Mouse (Mus musculus) left cerebral cortex, postnatal 25 days (tissue): ENCODE data around the gene Plac9b. TPM values are rescaled to one million over a fixed set of nuclear protein-coding genes. Genes with fewer than 3 reads are reported as not detected.

Experiments
- total RNA-seq, 2 experiments: library from RNA; stranded (reverse); gene quantifications; 2 replicates each; pipeline ENCODE4 v1.2.3; 2021

Plac9b gene
- total RNA-seq, 2 experiments from 2014 or later: 5.3 to 7.6 TPM

Other genes with a start within 250 kb of the Plac9b start
- gene Cphx1, start 244.2 kb downstream of the Plac9b start, total RNA-seq: not detected
- gene Duxbl1, start 203.9 kb downstream of the Plac9b start, total RNA-seq: under 1 TPM; 0.64 to 0.73 TPM
- gene Gm9780, start 139.8 kb downstream of the Plac9b start, total RNA-seq: 1 to 10 TPM; 2.9 to 5.4 TPM
- 10 to 100 TPM; 26.8 to 34.2 TPM for gene Tmem254c, start 115.1 kb downstream of the Plac9b start, total RNA-seq
- gene Cphx2, start 101.0 kb downstream of the Plac9b start, total RNA-seq: not detected
- gene Cphx3, start 100.2 kb downstream of the Plac9b start, total RNA-seq: not detected
- gene Duxbl2, start 64.1 kb downstream of the Plac9b start, total RNA-seq: under 1 TPM; 0.43 to 0.78 TPM
- gene Tmem254b, start 24.6 kb upstream of the Plac9b start, total RNA-seq: 10 to 100 TPM; 18.1 to 24.7 TPM
- gene Duxbl3, start 75.5 kb upstream of the Plac9b start, total RNA-seq: not detected